Mouse (Mus musculus) limb, embryonic 15.5 days (tissue): ENCODE measurements around the gene Podn. TPM values are rescaled to one million over a fixed set of nuclear protein-coding genes. Genes with fewer than 3 reads are reported as not detected.

Experiments used
- ATAC-seq: fragments of 200-750 bp; cut with Nextera tagmentation; 2 replicates; pipeline ENCODE4 v1.8.0; 2017; ENCODE audit warnings: low read depth, moderate TSS enrichment; ENCODE audit not compliant: insufficient number of reproducible peaks, low FRiP score, low TSS enrichment
- H3K27ac ChIP-seq: fragments of 300-500 bp; sonication (generic); 2 replicates; pipeline ENCODE4 v1.5.1; 2015; ENCODE audit warnings: moderate library complexity, mild to moderate bottlenecking, inconsistent platforms
- H3K27me3 ChIP-seq: fragments of 300-500 bp; sonication (generic); 2 replicates; pipeline ENCODE4 v1.6.1; 2015; ENCODE audit warnings: inconsistent platforms
- H3K36me3 ChIP-seq: fragments of 300-500 bp; sonication (generic); 2 replicates; pipeline ENCODE4 v1.6.1; 2015; ENCODE audit warnings: inconsistent platforms
- H3K4me1 ChIP-seq: fragments of 300-500 bp; sonication (generic); 2 replicates; pipeline ENCODE4 v1.6.1; 2015; ENCODE audit warnings: inconsistent platforms
- H3K4me2 ChIP-seq: fragments of 300-500 bp; sonication (generic); 2 replicates; pipeline ENCODE4 v1.6.1; 2015; ENCODE audit warnings: mild to moderate bottlenecking, inconsistent platforms
- H3K4me3 ChIP-seq: fragments of 300-500 bp; sonication (generic); 2 replicates; pipeline ENCODE4 v1.5.1; 2015; ENCODE audit warnings: mild to moderate bottlenecking, inconsistent platforms
- H3K9ac ChIP-seq: fragments of 300-500 bp; sonication (generic); 2 replicates; pipeline ENCODE4 v1.6.1; 2015; ENCODE audit warnings: inconsistent platforms
- H3K9me3 ChIP-seq: fragments of 300-500 bp; sonication (generic); 2 replicates; pipeline ENCODE4 v1.6.1; 2016; ENCODE audit warnings: inconsistent platforms
- WGBS: fragments of 180-500 bp; shearing (Covaris S2); methylation state at CpG from one replicate; pipeline ENCODE4 v1.1.7; 2015; 5-methylcytosine and 5-hydroxymethylcytosine counted together
- microRNA-seq: library from miRNA; unstranded; fragments of <30 nt; microRNA quantifications from one replicate; pipeline ENCODE4, GENCODE M21; 2016
- polyA plus RNA-seq: library from polyadenylated mRNA; unstranded; fragments of >200 nt; fragmentation: Nextera tagmentation; extraction: Ambion mirVana; gene quantifications from 2 replicates; pipeline ENCODE4 v1.2.1, GENCODE M21; 2015

The Podn gene
- polyA plus RNA-seq, 1 experiment from 2014 or later = 2.2 TPM

DNA sequence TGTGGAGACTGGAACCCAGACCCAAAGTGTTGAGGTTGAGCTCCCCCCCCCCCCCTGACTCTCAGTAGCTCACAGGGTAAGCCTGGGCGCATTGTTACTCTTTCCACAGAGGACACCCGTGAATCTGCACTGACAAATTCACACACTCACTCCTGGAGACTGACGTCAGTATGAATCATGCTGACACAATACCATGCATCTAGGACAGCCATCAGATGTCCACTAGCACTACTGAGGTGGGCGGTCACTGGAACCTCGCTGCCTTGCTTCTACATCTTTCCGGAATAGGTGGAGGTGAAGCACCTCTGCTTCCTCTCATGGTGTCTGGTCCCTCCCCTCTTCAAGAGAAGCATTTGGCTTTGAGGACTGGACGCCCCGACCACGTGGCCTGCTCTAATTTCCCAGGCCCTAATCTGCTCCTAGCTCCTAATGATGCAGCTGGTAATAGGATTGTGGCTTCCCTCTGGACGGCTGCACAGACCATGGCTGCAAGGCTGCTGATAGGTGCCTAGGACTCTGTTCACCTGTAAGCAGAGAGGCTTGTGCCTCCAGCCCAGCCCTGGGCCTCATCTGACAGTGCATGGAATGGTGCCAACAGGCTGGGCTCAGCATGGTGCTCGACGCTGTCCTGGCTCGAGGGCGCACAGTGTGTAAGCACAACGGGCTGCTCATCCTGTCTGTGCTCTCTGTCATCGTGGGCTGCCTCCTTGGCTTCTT lies 128.1 kb downstream of the Podn start, which contains the start of gene Slc1a7:
Slc1a7 (plus strand) TSS at position 367 of the 717 bp plus-strand sequence.
- no peaks in the 10 kb centered on the region for H3K9me3 ChIP-seq
- no peak within 1 kb of the TSS for H3K27ac ChIP-seq
- H3K9ac ChIP-seq = no peak within 1 kb of the TSS
- no peaks in the 10 kb centered on the region for H3K27me3 ChIP-seq
- WGBS = 64% methylated on average over 16 of the region's 16 CpGs
- no peaks in the 10 kb centered on the region for H3K36me3 ChIP-seq
- H3K4me1 ChIP-seq = no peaks in the 10 kb centered on the region
- H3K4me3 ChIP-seq = no peak within 1 kb of the TSS
- ATAC-seq = peak; percentile 55; the same call in 1 of the 2 replicates
- H3K4me2 ChIP-seq = no peak within 1 kb of the TSS

DNA sequence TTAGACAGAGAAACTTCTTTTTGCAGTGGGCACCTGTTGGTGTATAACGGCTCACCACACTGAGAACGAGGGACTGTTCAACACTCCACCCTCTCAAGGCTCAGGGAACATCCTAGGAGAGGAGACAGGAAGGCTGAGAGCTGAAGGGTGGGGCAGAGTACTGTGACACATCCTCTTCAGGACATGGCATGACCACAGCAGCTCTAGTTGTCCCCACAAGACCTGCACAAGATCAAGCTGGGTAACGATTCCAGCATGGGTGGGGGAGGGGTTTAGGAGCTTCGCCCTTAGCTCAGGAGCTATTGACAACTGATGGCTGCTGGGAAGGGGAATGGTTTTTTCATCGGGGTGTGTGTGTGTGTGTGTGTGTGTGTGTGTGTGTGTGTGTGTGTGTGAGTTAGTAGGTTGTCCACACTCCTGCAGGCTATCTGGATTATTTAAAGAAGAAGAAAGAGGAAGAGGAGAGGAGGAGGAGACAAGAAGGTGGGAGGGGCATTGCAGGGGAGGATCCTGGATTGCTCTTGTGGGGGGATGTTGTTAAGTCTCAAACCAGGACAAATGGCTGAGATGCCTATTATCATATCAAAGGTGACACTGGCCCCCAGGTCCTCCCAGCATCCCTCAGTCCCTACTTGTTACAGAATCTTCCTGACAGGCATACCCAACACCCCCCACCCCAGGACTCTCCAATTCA lies 129.7 kb downstream of the Podn start:
- Histone ChIP-seq H3K4me1 (peaks cover 13% of the 10 kb centered on the region), H3K4me3 (no peak overlapping the region), H3K4me2 (no peak overlapping the region), H3K9ac (no peak overlapping the region), H3K9me3 (no peaks in the 10 kb centered on the region), H3K27me3 (no peaks in the 10 kb centered on the region), H3K36me3 (no peaks in the 10 kb centered on the region), H3K27ac (no peak overlapping the region)
- 42% methylated on average over 5 of the region's 5 CpGs for WGBS
- ATAC-seq = no peak

Small RNA genes lying within 50 kb of the gene (microRNA-seq; reads per million reads assigned to microRNA genes)
- not detected for gene Mir6397

Other genes with a start within 250 kb of the Podn start
- 145 and 174 TPM in 2 replicates for gene Magoh, start 216.7 kb downstream of the Podn start, polyA plus RNA-seq
- gene 0610037L13Rik, start 206.6 kb downstream of the Podn start, polyA plus RNA-seq = 152 and 153 TPM in 2 replicates
- gene Cpt2, start 172.8 kb downstream of the Podn start, polyA plus RNA-seq = 29.8 and 32.3 TPM in 2 replicates
- 0.05 and 0.10 TPM in 2 replicates for gene Slc1a7, start 128.1 kb downstream of the Podn start, polyA plus RNA-seq
- 225 and 228 TPM in 2 replicates for gene Scp2, start 48.6 kb upstream of the Podn start, polyA plus RNA-seq
- gene Echdc2, start 69.0 kb upstream of the Podn start, polyA plus RNA-seq = 44.1 and 45.7 TPM in 2 replicates
- gene Zyg11a, start 121.6 kb upstream of the Podn start, polyA plus RNA-seq = not detected in 2 replicates
- 9.0 and 10.6 TPM in 2 replicates for gene Zyg11b, start 204.7 kb upstream of the Podn start, polyA plus RNA-seq
- gene Coa7, start 231.7 kb upstream of the Podn start, polyA plus RNA-seq = 38.0 and 40.3 TPM in 2 replicates